Mouse (Mus musculus): ENCODE results near the gene Olfm2.
"Not testable (repeated sequence)": the region's sequence is repeated elsewhere in the genome, so short reads cannot be mapped to it uniquely, and the experiment has no call there.

The Olfm2 gene

GRCm38 (mm10) chr9:20657546-20657945, 88.6 kb downstream of the Olfm2 start:
- in situ Hi-C loops (cut with MseI, MboI) = no loop called here

GRCm38 (mm10) chr9:20653859-20654258, 92.3 kb downstream of the Olfm2 start:
- in situ Hi-C loops (cut with MseI, MboI) = no loop called here

DNA sequence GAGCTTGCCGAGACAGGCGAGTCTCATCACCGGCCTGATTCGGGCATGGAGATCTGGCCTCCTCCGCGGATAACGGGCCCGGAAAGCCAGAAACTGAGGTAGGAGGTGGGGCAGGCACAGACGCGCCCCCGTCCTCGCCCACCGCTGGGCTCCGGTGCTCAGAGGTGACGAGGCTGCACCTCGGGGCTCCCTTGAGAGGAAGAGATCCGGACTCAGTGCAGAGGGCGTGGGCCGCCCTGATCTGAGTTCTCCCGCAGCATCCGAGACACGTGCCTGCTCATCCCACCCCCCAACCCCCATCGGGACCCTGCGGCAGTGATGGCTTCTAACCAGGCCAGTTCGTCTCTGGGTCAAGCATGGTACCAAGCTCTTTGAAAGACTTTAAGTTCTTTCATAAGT, 93.9 kb downstream of the Olfm2 start:
- in situ Hi-C loops (cut with MseI, MboI) = no loop called here

GRCm38 (mm10) chr9:20651602-20652259, 94.4 kb downstream of the Olfm2 start, which contains the start of gene Pin1:
Gene Pin1 (plus strand): TSS chr9:20652095.
- in situ Hi-C loops (cut with MseI, MboI) = no loop called here

- in situ Hi-C loops (cut with MseI, MboI) = no loop called here
Measured at GRCm38 (mm10) chr9:20645121-20645520, 101.0 kb downstream of the Olfm2 start.

- in situ Hi-C loops (cut with MseI, MboI) = no loop called here
Measured at GRCm38 (mm10) chr9:20644360-20645081, 101.6 kb downstream of the Olfm2 start, which contains the start of gene Fbxl12. Gene Fbxl12 (minus strand): TSS chr9:20644767.

DNA sequence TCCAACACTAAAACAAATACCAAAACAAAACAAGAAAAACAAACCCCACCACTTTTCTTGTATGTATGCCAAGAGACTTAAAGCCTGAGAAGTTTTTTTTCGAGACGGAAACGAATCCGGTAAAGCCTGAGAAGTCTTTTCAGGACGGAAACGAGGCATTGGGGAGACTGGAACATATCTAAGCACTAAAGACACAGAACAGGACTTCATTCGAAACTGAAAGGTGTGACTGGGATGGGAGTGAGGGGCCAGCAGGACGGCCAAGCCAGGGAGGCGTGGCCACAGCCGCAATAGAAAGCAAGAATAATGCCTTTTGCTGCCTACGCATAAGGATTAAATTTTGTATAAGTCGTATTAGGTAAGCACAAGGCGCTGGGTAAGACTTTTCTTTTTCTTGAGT, 102.4 kb downstream of the Olfm2 start:
- in situ Hi-C loops (cut with MseI, MboI) = no loop called here

DNA sequence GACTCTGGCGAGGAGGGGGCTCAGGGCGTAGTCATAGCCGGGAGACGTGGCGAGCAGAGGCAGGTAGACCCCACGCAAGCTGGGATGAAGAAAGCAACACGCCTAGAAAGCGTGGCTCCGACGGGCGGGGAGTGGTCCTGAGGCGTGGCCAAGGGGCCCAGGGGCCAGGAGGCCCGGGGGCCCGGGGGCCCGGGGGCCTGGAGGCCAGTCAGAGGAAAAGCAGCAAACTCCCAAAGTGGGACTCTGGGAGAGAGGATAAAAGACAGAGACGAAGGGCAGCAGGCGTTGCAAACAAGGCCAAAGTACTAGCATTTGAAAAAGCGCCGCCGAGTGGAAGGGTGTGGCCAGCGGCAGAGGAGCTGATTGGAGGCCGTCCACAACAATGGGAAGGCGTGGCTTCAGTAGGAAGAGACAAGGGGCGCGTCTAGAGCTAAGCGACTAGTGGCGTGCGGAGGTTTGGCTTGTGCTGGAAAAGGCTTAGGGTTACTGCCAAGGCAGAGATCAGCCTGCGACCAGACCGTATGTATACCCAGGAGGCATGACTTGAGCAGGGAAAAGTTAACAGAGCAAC, 103.2 kb downstream of the Olfm2 start:
- in situ Hi-C loops (cut with MseI, MboI) = no loop called here

- in situ Hi-C loops (cut with MseI, MboI) = no loop called here
Measured at GRCm38 (mm10) chr9:20642101-20642895, 103.9 kb downstream of the Olfm2 start, which contains the start of gene Ubl5. Gene Ubl5 (plus strand): TSS chr9:20642878.

- in situ Hi-C loops (cut with MseI, MboI) = no loop called here
Measured at GRCm38 (mm10) chr9:20641501-20641900, 104.6 kb downstream of the Olfm2 start.

- in situ Hi-C loops (cut with MseI, MboI) = no loop called here
Measured at GRCm38 (mm10) chr9:20639486-20639885, 106.7 kb downstream of the Olfm2 start.

DNA sequence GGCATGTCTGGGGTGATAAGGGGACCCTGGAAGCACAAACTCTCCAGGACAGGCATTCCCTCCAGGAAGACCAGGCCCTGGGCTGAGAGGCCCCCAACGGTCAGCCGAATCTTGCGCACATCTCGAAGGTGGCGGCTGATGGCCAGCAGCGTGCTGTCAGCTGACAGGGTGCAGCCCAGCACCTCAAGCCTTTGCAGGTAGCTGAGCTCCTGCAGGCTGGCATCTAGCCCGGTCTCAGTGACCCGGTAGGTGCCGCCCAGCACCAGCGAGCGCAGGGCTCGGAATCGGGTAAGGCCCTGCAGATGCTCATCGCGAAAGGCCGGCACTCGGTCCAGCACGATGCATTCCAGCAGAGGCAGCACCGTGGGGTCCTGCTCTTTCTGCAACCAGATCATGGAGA, 107.6 kb downstream of the Olfm2 start:
- in situ Hi-C loops (cut with MseI, MboI) = no loop called here

GRCm38 (mm10) chr9:20636790-20637189, 109.4 kb downstream of the Olfm2 start:
- in situ Hi-C loops (cut with MseI, MboI) = no loop called here

DNA sequence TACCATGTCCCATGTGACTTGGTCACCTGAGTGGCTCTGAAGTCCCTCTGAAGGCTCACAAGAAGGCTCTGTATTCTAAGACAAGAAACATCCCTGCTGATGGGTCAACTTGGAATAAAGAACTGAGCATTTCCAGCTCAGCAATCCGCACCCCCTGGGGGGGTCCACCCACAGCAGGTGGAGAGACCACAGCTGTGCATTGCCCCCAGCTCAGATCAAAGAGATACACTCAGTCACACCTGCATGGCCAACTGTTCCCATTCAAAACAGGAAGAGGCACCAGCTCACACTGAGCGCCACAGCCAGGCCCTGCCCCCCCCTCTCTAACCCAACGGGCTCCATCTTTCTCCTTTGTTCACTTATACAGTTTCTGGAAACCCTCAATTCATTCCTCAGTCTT, 109.9 kb downstream of the Olfm2 start:
- in situ Hi-C loops (cut with MseI, MboI) = no loop called here

GRCm38 (mm10) chr9:20635676-20636075, 110.5 kb downstream of the Olfm2 start:
- in situ Hi-C loops (cut with MseI, MboI) = not testable (repeated sequence)

DNA sequence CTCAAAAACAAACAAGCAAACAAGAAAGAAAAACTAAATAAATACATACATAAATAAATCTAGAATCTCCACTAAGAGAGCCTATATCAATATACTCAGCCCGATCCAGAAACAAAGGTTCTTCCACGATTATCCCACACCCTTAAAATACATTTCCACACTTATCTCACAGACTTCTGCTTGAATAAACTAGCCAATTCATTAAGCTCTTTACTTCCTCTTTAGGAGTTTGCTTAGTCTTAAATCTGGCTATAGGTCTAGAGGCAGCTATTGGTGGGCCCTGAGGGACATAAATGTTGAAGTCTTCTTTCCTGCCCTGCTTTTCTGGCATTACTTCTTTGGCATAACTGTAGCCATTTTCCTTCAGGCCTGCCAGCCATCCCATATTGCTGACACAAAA, 114.8 kb downstream of the Olfm2 start:
- in situ Hi-C loops (cut with MseI, MboI) = no loop called here

All from mouse trophoblast stem cell (cell line).